Mouse (Mus musculus) midbrain, embryonic 10.5 days (tissue): ENCODE data around the gene Arl16. TPM values are rescaled to one million over a fixed set of nuclear protein-coding genes. Genes with fewer than 3 reads are reported as not detected.
A peak's percentile ranks its signal among the peaks of the same experiment; 100 is the strongest.

Source experiments
- DNase-seq: peaks from one replicate; pipeline ENCODE4 v3.0.0-alpha.2; 2017; ENCODE audit warnings: low spot score
- H3K27ac ChIP-seq: fragments of 300-500 bp; sonication (generic); replicated peaks from 2 replicates; pipeline ENCODE4 v1.5.1; 2016; ENCODE audit warnings: mild to moderate bottlenecking
- H3K27me3 ChIP-seq: fragments of 300-500 bp; sonication (generic); 2 replicates; pipeline ENCODE4 v1.6.1; 2016; ENCODE audit warnings: low read depth, mild to moderate bottlenecking; ENCODE audit not compliant: poor library complexity, severe bottlenecking
- H3K36me3 ChIP-seq: fragments of 300-500 bp; sonication (generic); 2 replicates; pipeline ENCODE4 v1.6.1; 2016; ENCODE audit warnings: mild to moderate bottlenecking, moderate library complexity
- H3K4me1 ChIP-seq: fragments of 300-500 bp; sonication (generic); 2 replicates; pipeline ENCODE4 v1.6.1; 2016
- H3K4me3 ChIP-seq: fragments of 300-500 bp; sonication (generic); 2 replicates; pipeline ENCODE4 v1.5.1; 2016; ENCODE audit warnings: mild to moderate bottlenecking, moderate library complexity
- H3K9me3 ChIP-seq: fragments of 300-500 bp; sonication (generic); replicated peaks from 2 replicates; pipeline ENCODE4 v1.6.1; 2016; ENCODE audit warnings: mild to moderate bottlenecking
- WGBS: fragments of 180-500 bp; shearing (Covaris S2); methylation state at CpG from one replicate; pipeline ENCODE4 v1.1.7; 2016; 5-methylcytosine and 5-hydroxymethylcytosine counted together
- polyA plus RNA-seq: library from polyadenylated mRNA; unstranded; fragments of >200 nt; fragmentation: Nextera tagmentation; extraction: Ambion mirVana; gene quantifications from 2 replicates; pipeline ENCODE4 v1.2.1, GENCODE M21; 2016

The Arl16 gene
- polyA plus RNA-seq, 1 experiment from 2014 or later, result 61.8 TPM

DNA sequence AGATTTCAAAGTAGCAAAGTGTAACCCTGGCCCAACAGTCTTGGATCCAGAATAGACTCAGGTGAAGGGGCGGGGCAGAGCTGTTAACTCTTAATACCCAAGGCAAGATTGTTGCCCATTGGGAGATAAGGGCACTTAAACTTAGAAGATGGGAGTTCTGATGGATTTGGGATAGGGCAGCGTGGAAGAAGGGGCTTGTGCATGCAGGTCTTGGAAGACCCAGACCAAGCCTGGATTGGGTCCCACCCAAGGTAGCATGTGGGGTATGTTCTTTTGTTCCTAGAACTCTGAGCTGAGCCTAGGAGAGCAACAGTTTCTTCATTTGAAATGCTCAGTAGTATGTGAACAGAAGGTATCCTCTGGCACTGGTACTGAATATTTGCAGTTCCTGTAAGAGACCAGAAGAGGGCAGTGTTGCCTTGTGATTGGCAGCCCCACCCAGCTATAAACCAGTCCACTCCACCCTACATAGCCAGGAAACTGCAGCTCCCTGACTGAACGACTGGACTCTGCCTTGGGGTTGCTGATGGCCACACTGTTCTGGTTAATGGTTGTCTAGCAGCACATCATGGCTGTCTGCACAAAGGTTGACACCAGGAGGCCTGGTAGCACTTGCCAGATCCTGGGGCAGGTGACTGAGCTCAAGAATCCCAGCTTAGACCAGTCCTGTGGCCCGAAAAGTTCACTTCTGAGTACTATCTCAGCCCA lies 21.8 kb upstream of the Arl16 start:
- H3K9me3 ChIP-seq, result no peaks in the 10 kb centered on the region
- whole genome bisulfite sequencing, result 62% methylated on average over 4 of the region's 4 CpGs
- H3K4me3 ChIP-seq, result 0 out of 2 replicates have a peak overlapping the region, but pooled peaks have one; percentile 1
- DNase-seq, result peak; percentile 65
- H3K36me3 ChIP-seq, result peaks cover 50% of the 10 kb centered on the region
- no peak overlapping the region for H3K27ac ChIP-seq
- no peaks in the 10 kb centered on the region for H3K27me3 ChIP-seq
- H3K4me1 ChIP-seq, result peaks cover 61% of the 10 kb centered on the region

DNA sequence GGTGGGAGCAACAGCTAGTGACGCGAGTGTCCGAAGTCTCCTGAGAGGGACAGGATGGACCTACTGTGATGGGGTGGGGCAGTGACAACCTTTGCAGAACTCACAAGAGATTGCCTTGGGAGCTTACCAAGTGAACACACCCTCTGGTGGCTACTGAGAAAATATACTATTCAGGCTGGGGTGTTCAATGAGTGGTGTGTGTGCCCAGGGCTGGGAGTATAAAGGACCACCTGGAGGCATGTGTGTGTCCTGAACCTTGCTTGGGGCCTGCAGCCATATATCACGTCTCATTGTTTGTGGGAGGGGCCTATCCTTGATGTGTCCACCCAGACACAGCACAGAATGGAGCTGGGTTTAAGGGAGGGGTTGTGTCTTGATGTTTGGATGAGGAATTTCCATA lies 21.1 kb upstream of the Arl16 start:
- Histone ChIP-seq H3K4me1 (peaks cover 60% of the 10 kb centered on the region), H3K4me3 (no peak overlapping the region)
- 85% methylated on average over 4 of the region's 4 CpGs for WGBS

DNA sequence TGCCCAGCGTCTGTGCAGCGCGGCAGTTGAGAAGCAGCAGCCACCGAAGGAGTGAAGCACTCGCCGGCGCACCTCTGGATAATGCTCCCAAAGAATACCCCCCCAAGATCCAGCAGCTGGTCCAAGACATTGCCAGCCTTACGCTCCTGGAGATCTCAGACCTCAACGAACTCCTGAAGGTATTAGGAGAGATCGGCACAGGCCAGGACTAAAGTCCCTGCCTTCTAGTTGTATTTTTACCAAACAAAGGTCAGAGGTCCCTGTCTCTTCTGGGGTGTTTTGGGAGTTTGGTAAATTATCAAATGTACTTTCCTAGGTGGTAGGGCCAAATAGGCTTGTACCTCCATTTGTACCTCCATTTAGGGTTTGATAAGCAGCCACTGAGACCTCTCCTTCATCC lies 17.8 kb upstream of the Arl16 start:
- peak overlapping the region; percentile 93 for H3K27ac ChIP-seq
- H3K4me3 ChIP-seq, result peak overlapping the region; percentile 99
- peaks cover 82% of the 10 kb centered on the region for H3K36me3 ChIP-seq
- peaks cover 32% of the 10 kb centered on the region for H3K4me1 ChIP-seq
- 11% methylated on average over 10 of the region's 10 CpGs for WGBS
- H3K27me3 ChIP-seq, result no peaks in the 10 kb centered on the region
- no peak for DNase-seq
- no peaks in the 10 kb centered on the region for H3K9me3 ChIP-seq

More for the DNA sequence above, 21.1 kb upstream of the Arl16 start:
- no peaks in the 10 kb centered on the region for H3K9me3 ChIP-seq
- H3K36me3 ChIP-seq, result peaks cover 50% of the 10 kb centered on the region
- no peak for DNase-seq
- no peak overlapping the region for H3K27ac ChIP-seq
- H3K27me3 ChIP-seq, result no peaks in the 10 kb centered on the region

DNA sequence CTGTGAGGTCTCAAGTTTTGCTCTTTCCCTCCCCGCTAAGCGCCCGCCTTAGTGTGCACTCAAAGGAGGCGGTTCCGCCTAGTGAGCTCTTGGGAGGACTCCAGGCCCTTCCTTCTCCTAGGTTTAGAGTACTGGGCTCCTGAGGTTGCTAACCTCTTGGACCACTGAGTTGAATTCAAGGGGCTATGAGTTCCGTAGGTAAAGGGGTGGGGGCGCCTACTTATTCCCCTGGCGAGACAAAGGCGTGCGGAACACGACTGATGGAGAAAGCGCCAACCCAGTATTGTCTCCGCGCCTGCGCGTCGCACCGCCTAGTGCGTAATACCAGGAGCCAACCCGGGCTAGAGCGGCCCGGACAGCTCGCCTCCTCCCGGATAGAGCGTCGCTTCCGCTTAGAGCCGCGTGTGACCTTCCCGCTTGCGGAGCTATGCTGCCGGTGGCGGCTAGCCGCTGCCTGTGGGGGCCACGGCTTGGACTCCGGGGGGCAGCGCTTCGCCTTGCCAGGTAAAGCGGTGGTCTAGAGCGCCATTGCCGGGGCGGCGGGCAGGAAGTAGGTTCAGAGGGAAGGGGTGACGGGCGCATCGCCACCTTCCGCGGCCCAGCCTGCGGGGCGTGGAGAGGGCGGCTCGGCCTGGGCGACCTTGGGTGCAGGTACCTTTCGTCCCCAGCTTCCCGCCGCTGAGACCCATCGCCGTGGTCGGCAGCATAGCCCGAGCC lies 17.0 kb upstream of the Arl16 start, which contains the start of gene Mrpl12:
Gene Mrpl12 (plus strand): TSS at position 349 of the 717 bp plus-strand sequence.
- peaks cover 24% of the 10 kb centered on the region for H3K4me1 ChIP-seq
- H3K27ac ChIP-seq, result peak within 1 kb of the TSS; percentile 93
- H3K4me3 ChIP-seq, result peak within 1 kb of the TSS; percentile 99
- WGBS, result under 1% methylated on average over 60 of the region's 60 CpGs
- H3K36me3 ChIP-seq, result peaks cover 84% of the 10 kb centered on the region
- no peaks in the 10 kb centered on the region for H3K27me3 ChIP-seq
- H3K9me3 ChIP-seq, result no peaks in the 10 kb centered on the region
- peak; percentile 92 for DNase-seq

DNA sequence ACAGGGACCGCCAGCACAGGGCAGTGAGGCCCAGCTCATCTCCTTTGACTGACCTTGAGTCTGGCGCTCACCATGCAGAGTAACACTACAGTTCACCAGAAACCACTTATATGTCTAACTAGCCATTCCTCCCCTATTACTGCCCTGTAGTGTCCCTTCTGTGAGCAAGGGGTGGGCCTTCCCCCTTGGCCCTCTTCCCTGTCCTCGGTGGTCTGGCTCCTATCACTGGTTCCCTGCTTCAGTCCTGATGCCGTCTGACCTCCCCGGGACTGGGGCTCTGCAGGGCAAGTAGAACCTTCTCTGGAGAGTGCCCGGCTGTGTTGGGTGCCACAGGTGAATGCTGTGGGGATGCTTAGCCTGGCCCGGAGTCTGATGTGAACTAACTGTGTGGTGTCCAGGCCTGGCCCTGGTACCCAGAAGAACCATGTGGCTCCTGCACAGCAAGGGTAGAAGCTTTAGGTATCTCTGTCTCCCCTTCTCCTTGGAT lies 16.1 kb upstream of the Arl16 start:
- H3K36me3 ChIP-seq, result peaks cover 85% of the 10 kb centered on the region
- no peaks in the 10 kb centered on the region for H3K9me3 ChIP-seq
- H3K27me3 ChIP-seq, result no peaks in the 10 kb centered on the region
- whole genome bisulfite sequencing, result 87% methylated on average over 7 of the region's 7 CpGs
- DNase-seq, result no peak
- H3K27ac ChIP-seq, result peak overlapping the region; percentile 93
- H3K4me3 ChIP-seq, result peak overlapping the region; percentile 99
- H3K4me1 ChIP-seq, result peaks cover 23% of the 10 kb centered on the region

DNA sequence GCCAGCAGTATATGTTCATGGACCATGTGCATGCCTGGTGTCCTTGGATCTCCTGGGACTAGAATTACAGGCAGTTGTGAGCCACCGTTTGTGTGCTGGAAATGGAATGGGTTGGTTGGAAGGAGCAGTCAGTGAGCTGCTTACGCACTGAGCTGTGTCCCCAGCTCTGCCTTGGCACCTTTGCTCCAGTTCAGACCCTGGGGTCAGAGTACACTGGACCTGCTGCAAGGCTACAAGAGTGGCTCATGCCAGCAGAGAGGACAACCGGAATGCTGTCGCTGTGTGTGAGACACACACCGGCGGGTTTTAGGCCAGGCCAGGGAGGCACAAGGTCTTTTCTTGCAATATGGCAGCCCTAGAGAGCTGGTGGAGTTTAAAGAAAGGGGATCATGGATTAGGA lies 4.6 kb upstream of the Arl16 start:
- Histone ChIP-seq H3K36me3 (peaks cover 79% of the 10 kb centered on the region), H3K4me1 (peaks cover 11% of the 10 kb centered on the region), H3K4me3 (no peak overlapping the region), H3K27ac (no peak overlapping the region), H3K9me3 (no peaks in the 10 kb centered on the region), H3K27me3 (no peaks in the 10 kb centered on the region)
- DNase-seq, result no peak
- WGBS, result 96% methylated on average over 6 of the region's 6 CpGs

DNA sequence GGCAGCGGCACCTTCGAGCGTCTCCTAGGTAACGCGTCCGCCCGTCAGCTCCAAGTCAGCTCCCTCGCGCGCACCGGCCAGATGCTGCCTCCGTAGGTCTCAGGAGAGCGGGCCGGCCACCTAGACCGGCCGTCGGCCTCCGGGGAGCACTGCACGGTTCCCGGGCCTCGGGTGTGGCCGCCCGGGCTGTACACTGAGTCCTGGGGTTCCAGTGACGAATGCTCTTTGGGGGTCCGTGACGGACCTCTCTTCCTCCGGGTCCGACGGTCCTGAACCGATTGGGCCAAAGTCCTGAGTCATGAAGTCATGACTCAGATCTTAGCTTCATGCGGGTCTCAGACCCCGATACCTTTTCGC lies 307 bp upstream of the Arl16 start:
- Histone ChIP-seq H3K27ac (peak overlapping the region; percentile 91), H3K4me3 (peak overlapping the region; percentile 93), H3K9me3 (no peaks in the 10 kb centered on the region), H3K27me3 (no peaks in the 10 kb centered on the region), H3K4me1 (peaks cover 28% of the 10 kb centered on the region), H3K36me3 (peaks cover 73% of the 10 kb centered on the region)
- DNase-seq, result no peak
- WGBS, result 1% methylated on average over 33 of the region's 33 CpGs

DNA sequence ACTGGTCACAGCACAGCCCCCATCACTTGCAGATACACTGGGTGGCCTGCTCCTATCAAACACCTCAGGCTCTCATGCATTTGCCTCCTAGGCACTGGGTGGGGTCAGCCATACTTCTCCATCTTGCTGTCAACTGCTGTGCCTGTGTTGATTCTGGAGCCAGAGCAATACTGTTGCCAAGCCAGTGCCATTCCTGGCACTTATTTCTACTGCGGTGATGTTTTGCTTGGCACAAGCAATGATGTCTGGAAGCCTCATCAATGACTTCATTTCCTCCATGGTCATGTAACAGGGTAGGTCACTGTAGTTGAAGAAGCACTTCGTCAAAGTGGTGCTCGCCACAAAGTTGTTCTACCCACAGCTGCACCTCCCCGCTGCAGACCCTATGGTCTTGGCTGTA lies 1.9 kb downstream of the Arl16 start:
- no peak overlapping the region for H3K27ac ChIP-seq
- no peaks in the 10 kb centered on the region for H3K27me3 ChIP-seq
- H3K9me3 ChIP-seq, result no peaks in the 10 kb centered on the region
- H3K4me3 ChIP-seq, result peak overlapping the region; percentile 93; the same call in 1 of the 2 replicates
- peaks cover 73% of the 10 kb centered on the region for H3K36me3 ChIP-seq
- WGBS, result 97% methylated on average over 4 of the region's 4 CpGs
- H3K4me1 ChIP-seq, result peaks cover 28% of the 10 kb centered on the region
- no peak for DNase-seq

DNA sequence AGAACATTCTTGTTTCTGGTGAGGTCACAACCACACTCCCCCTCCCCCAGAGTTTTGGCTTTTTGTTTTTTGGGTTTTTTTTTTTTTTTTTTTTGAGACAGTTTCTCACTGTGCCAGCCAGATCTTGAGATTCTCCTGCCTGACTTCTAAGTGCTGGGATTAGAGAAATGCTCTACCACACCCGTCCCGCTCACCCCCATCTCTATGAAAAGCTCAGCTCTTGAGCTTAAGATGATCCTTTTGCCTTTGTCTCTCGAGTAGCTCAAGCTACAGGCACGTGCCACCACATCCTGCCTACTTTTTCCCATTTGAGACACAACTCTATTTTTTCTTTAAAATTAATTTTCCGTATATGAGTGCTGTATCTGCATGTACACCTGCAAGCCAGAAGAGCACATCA lies 3.0 kb downstream of the Arl16 start:
- no peak overlapping the region for H3K27ac ChIP-seq
- WGBS, result 89% methylated on average over 5 of the region's 5 CpGs
- no peaks in the 10 kb centered on the region for H3K27me3 ChIP-seq
- peaks cover 71% of the 10 kb centered on the region for H3K36me3 ChIP-seq
- H3K4me1 ChIP-seq, result peaks cover 30% of the 10 kb centered on the region
- H3K9me3 ChIP-seq, result no peaks in the 10 kb centered on the region
- DNase-seq, result no peak
- H3K4me3 ChIP-seq, result no peak overlapping the region

DNA sequence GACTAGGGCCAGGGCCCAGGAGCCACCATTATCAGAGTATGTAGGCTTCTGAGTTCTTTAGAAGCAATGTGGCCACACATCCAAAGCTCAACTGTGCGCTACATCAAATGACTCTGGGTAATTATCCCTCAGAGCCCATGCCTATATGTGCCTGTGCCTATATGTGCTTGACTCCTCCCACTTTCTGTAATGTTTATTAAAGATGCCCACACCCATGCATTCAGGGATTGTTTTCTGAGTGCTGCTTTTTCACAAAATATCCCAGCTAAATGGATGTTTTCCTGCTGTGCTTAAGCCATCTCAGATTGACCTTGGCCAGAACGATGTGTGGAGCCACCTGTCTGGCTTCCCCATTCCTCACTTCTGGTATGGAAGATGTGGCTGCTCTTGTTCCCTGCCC lies 3.9 kb downstream of the Arl16 start:
- peaks cover 34% of the 10 kb centered on the region for H3K4me1 ChIP-seq
- H3K9me3 ChIP-seq, result no peaks in the 10 kb centered on the region
- no peak overlapping the region for H3K4me3 ChIP-seq
- no peak overlapping the region for H3K27ac ChIP-seq
- H3K27me3 ChIP-seq, result no peaks in the 10 kb centered on the region
- H3K36me3 ChIP-seq, result peaks cover 71% of the 10 kb centered on the region
- no peak for DNase-seq
- WGBS, result 87% methylated on average over 2 of the region's 2 CpGs

DNA sequence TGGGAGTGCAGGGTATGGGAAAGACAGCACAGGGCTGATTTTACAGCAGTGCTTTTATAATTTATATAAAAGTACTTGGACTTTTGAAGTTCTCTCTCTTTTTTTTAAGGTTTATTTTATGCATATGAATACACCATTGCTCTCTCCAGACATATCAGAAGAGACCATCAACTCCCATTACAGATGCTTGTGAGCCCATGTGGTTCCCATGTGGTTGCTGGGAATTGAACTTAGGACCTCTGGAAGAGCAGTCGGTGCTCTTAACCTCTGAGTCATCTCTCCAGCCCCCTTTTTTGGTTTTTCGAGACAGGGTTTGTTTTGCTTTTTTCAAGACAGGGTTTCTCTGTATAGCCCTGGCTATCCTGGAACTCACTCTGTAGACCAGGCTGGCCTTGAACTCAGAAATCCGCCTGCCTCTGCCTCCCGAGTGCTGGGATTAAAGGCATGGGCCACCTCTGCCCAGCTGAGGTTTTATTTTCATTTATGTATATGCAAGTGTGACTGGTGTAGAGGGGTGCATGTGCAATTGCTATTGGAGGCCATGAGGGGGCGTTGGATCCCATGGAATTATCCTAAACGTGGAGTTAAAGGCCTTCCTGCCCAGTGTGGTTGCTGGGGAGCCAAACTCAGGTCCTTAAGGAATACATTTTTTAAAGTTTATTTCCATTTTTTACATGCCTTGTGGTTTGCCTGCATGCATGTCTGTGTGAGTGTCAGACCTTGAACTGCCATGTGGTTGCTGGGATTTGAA lies 8.4 kb downstream of the Arl16 start:
- Histone ChIP-seq H3K9me3 (no peaks in the 10 kb centered on the region), H3K27ac (peak overlapping the region; percentile 94; the same call in 1 of the 2 replicates), H3K36me3 (peaks cover 54% of the 10 kb centered on the region), H3K27me3 (no peaks in the 10 kb centered on the region), H3K4me1 (peaks cover 27% of the 10 kb centered on the region), H3K4me3 (peak overlapping the region; percentile 94)
- no peak for DNase-seq
- 70% methylated on average over 6 of the region's 6 CpGs for WGBS

DNA sequence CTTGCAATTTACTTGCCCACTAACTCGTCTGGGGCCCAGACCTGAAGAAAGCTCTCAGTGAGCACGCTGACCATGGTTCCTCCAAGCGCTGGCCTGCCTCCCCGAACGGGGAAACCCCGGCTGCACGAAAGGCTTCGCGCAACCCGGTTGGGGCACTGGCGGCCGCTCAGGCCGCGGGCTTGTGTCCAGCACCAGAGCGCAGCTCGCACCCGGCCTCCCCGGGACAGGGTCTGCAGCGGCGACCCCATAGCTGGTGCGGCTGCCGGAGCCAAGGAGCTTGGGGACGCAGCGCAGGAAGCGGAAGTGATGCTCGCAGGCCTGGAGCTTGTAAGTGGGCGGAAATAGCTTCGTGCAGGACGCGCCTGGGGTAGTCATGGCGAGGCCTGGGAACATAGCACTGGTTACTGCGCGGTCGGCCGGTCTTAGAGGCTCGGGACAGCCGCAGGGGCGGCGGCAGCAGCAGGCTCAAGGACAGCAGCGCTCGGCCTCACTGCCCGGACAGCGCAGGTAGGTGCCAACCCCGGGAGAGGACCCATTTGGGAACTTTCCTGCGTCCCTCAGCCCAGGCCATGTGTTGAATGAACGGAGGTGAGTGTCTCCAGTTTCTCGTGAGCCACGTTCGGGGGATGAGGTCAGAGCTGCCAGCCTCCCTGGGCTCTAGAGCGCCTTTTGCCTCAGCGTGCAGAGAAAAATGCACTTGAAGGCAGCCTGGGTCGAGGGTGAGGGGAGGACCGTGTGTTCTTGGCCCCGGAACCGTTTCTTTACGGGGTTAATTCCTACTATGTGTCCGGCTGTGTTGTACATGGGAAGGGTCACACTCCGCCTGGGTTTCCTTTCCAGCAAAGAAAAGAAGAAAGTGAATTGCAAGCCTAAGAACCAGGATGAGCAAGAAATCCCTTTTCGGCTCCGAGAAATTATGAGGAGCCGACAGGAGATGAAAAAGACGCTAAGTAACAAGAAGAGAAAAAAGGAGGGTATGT lies 9.3 kb downstream of the Arl16 start, which contains the start of the genes Oxld1 and Ccdc137:
Gene Oxld1 (minus strand): TSS at position 297 of the 980 bp plus-strand sequence.
Gene Ccdc137 (plus strand): TSS at position 344 of the 980 bp plus-strand sequence.
- 5% methylated on average over 62 of the region's 62 CpGs for WGBS
- H3K9me3 ChIP-seq, result no peaks in the 10 kb centered on the region
- H3K4me1 ChIP-seq, result peaks cover 27% of the 10 kb centered on the region
- H3K36me3 ChIP-seq, result peaks cover 44% of the 10 kb centered on the region
- peak; percentile 88 for DNase-seq
- peak within 1 kb of the TSS; percentile 94 for H3K4me3 ChIP-seq
- peak within 1 kb of the TSS; percentile 94 for H3K27ac ChIP-seq
- no peaks in the 10 kb centered on the region for H3K27me3 ChIP-seq
